Mouse (Mus musculus): ENCODE results near the gene Zbed5. TPM values are rescaled to one million over a fixed set of nuclear protein-coding genes. Genes with fewer than 3 reads are reported as not detected.

Zbed5 gene
- 6.2 and 7.4 TPM in 2 replicates for polyA plus RNA-seq (2015; fragmentation: Nextera tagmentation; extraction: Ambion mirVana)

DNA sequence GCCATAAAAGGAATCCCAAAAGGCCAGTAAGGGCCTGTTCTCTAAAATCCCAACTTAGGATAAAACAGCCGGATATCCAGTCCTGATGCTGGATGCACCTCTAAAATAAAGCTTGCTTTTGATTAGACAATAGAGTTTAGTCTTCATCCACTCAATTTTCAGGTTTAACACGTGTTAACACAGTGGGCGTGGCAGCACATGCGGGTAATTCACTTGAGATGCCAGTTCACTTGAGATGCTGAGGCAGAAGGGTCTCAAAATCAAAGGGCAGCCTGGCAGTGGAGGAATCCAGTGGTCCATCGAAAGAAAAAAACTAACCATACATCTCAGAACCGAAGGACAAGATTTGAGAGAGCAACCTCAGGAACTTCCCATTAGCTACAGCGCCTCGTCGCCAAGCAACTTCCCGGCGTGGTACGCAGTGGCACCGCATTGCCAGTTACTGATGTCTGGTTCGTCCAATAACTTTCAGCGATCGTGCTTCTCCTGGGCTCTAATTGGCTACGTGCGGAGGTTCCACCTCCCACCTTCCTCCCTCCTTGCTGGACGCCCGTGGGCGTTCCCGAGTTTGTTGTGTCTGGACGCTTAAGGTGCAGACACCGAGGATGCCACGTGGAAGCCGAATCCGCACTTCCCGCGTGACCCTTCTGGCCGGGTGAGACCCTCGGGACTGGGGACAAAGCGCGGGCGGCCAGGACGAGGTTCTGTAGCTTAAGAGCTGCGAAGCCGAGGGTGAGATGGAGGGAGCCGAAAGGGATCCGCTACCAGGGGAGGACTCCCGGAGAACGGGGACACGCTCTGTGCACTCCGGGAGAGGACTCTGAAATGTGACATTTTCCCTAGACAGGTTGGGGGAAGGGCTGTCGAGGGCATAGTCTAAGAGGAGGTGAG is at the start of gene Zbed5:
Gene Zbed5 (plus strand): TSS at position 526 of the 891 bp plus-strand sequence.
- H3K9ac ChIP-seq, result peak within 1 kb of the TSS; percentile 39
- under 1% methylated on average over 44 of the region's 44 CpGs for WGBS
- peak within 1 kb of the TSS; percentile 24; the same call in 1 of the 2 replicates for H3K27ac ChIP-seq
- peak; percentile 97 for ATAC-seq (ENCODE audit: insufficient number of reproducible peaks, low FRiP score, low TSS enrichment, low read depth)
- peak within 1 kb of the TSS; percentile 84 for H3K4me2 ChIP-seq
- H3K27me3 ChIP-seq, result no peaks in the 10 kb centered on the region
- H3K4me3 ChIP-seq, result peak within 1 kb of the TSS; percentile 66
- no peaks in the 10 kb centered on the region for H3K9me3 ChIP-seq
- H3K4me1 ChIP-seq, result 0 out of 2 replicates have a peak, but pooled peaks cover 9% of the 10 kb centered on the region
- H3K36me3 ChIP-seq, result peaks cover under 1% of the 10 kb centered on the region; the same call in 1 of the 2 replicates

DNA sequence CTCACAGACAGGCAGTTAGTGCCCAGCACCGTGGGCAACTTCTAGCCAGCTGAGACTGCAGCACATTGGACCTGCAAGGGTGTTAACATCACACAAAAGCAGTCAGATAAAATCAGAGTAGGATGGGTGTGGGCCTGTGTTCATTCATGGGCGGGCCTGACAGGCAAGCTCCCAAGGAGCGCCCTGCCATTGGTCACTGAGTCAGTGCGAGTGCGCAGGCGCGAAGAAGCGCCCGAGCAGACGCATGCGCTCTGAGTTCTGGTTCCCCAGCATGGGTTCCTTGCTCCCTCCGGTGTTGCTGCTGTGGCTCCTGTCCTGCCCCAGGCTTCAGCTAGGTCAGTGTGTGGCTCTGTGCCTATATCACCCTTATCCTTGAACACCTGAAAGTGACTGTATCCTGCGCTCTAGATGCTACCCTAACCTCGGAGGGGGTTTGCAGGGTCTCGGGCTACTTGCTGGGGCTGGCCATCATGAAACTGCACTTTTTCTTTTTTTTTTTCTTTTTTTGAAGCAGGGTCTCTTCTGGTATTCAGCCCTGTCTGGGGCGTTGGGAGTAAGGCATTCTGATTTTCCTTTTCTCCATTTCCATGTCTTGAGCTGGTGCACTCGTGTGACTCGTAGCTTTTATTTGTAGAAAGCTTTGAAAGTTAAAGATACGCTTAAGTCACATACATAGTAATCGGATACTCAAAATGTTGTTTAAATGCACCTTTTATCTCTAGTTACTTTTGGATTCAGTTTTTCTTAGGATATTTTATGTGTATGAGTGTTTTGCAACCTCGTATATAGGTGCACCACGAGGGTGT is 48.6 kb upstream of the Zbed5 start, which contains the start of gene Sumf2:
Gene Sumf2 (plus strand): TSS at position 235 of the 806 bp plus-strand sequence.
- Histone ChIP-seq H3K9me3 (no peaks in the 10 kb centered on the region), H3K9ac (peak within 1 kb of the TSS; percentile 74), H3K4me1 (peaks cover 10% of the 10 kb centered on the region; the same call in 1 of the 2 replicates), H3K27me3 (no peaks in the 10 kb centered on the region), H3K4me2 (peak within 1 kb of the TSS; percentile 58), H3K27ac (peak within 1 kb of the TSS; percentile 63), H3K36me3 (peaks cover 35% of the 10 kb centered on the region), H3K4me3 (peak within 1 kb of the TSS; percentile 71)
- 10% methylated on average over 22 of the region's 22 CpGs for WGBS
- ATAC-seq (ENCODE audit: insufficient number of reproducible peaks, low FRiP score, low TSS enrichment, low read depth), result peak; percentile 96

GRCm38 (mm10) chr5:129847558-129847820 is 48.0 kb upstream of the Zbed5 start:
- no peak for ATAC-seq (ENCODE audit: insufficient number of reproducible peaks, low FRiP score, low TSS enrichment, low read depth)
- H3K36me3 ChIP-seq, result peaks cover 36% of the 10 kb centered on the region
- no peaks in the 10 kb centered on the region for H3K9me3 ChIP-seq
- H3K9ac ChIP-seq, result peak overlapping the region; percentile 74; the same call in 1 of the 2 replicates
- H3K27me3 ChIP-seq, result no peaks in the 10 kb centered on the region
- H3K4me1 ChIP-seq, result peaks cover 10% of the 10 kb centered on the region; the same call in 1 of the 2 replicates
- H3K4me2 ChIP-seq, result peak overlapping the region; percentile 58
- WGBS, result 45% methylated on average over 8 of the region's 8 CpGs
- no peak overlapping the region; the same call in 1 of the 2 replicates for H3K27ac ChIP-seq
- H3K4me3 ChIP-seq, result peak overlapping the region; percentile 71

GRCm38 (mm10) chr5:129855163-129855562 is 40.4 kb upstream of the Zbed5 start:
- no peaks in the 10 kb centered on the region for H3K27me3 ChIP-seq
- H3K36me3 ChIP-seq, result peaks cover 64% of the 10 kb centered on the region
- WGBS, result 53% methylated on average over 5 of the region's 5 CpGs
- H3K9ac ChIP-seq, result no peak overlapping the region
- H3K27ac ChIP-seq, result no peak overlapping the region
- ATAC-seq (ENCODE audit: insufficient number of reproducible peaks, low FRiP score, low TSS enrichment, low read depth), result no peak
- no peaks in the 10 kb centered on the region for H3K4me1 ChIP-seq
- H3K4me3 ChIP-seq, result no peak overlapping the region
- H3K4me2 ChIP-seq, result no peak overlapping the region
- no peaks in the 10 kb centered on the region for H3K9me3 ChIP-seq

DNA sequence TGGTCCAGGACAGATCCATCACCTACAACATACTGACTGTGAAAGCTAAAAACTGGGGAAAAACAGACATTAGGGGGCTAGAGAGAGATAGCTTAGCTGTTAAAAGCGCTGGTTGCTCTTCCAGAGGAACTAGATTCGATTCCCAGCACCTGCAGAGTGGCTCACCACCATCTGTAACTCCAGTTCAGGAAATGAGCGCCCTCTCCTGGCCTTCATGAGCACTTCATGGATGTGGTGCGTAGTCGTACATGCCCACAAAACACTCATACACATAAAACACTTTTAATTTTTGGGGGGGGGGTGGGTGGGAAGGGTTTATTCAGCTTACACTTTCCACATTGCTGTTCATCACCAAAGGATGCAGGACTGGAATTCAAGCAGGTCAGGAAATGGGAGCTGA is 39.1 kb upstream of the Zbed5 start:
- H3K36me3 ChIP-seq, result peaks cover 70% of the 10 kb centered on the region
- ATAC-seq (ENCODE audit: insufficient number of reproducible peaks, low FRiP score, low TSS enrichment, low read depth), result no peak
- no peak overlapping the region for H3K4me3 ChIP-seq
- 89% methylated on average over 5 of the region's 5 CpGs for WGBS
- H3K27ac ChIP-seq, result no peak overlapping the region
- no peaks in the 10 kb centered on the region for H3K4me1 ChIP-seq
- H3K9ac ChIP-seq, result no peak overlapping the region
- H3K9me3 ChIP-seq, result no peaks in the 10 kb centered on the region
- no peaks in the 10 kb centered on the region for H3K27me3 ChIP-seq
- no peak overlapping the region for H3K4me2 ChIP-seq

DNA sequence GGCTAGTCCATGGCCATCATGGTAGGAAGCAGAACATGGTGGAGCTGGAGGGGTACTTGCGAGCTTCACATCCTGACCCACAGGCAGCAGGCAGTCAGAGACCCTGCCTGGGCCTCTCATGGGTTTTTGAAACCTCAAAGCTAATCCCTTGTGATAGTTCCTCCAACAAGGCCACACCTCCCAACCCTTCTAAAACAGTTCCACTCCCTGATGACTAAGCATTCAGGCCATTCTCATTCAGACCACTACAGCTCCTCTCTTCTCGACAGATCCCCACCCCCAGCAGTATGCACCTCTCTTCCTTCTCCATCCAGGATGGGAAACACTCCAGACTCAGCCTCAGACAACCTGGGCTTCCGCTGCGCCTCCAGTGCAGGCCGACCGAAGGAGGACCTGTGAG is 33.2 kb upstream of the Zbed5 start:
- H3K27ac ChIP-seq, result no peak overlapping the region
- peaks cover 49% of the 10 kb centered on the region for H3K36me3 ChIP-seq
- no peaks in the 10 kb centered on the region for H3K27me3 ChIP-seq
- no peak overlapping the region for H3K9ac ChIP-seq
- no peak for ATAC-seq (ENCODE audit: insufficient number of reproducible peaks, low FRiP score, low TSS enrichment, low read depth)
- H3K4me1 ChIP-seq, result 0 out of 2 replicates have a peak, but pooled peaks cover 4% of the 10 kb centered on the region
- 95% methylated on average over 6 of the region's 6 CpGs for WGBS
- H3K4me2 ChIP-seq, result no peak overlapping the region
- no peaks in the 10 kb centered on the region for H3K9me3 ChIP-seq
- H3K4me3 ChIP-seq, result no peak overlapping the region

- ATAC-seq (ENCODE audit: insufficient number of reproducible peaks, low FRiP score, low TSS enrichment, low read depth), result no peak
- no peak overlapping the region for H3K9ac ChIP-seq
- no peak overlapping the region for H3K4me2 ChIP-seq
- no peak overlapping the region for H3K27ac ChIP-seq
- 0 out of 2 replicates have a peak, but pooled peaks cover 4% of the 10 kb centered on the region for H3K4me1 ChIP-seq
- 18% methylated on average over 18 of the region's 18 CpGs for WGBS
- H3K9me3 ChIP-seq, result no peaks in the 10 kb centered on the region
- no peak overlapping the region for H3K4me3 ChIP-seq
- peaks cover 36% of the 10 kb centered on the region for H3K36me3 ChIP-seq
- no peaks in the 10 kb centered on the region for H3K27me3 ChIP-seq
These were observed 31.1 kb upstream of the Zbed5 start for GRCm38 (mm10) chr5:129864467-129864866.

DNA sequence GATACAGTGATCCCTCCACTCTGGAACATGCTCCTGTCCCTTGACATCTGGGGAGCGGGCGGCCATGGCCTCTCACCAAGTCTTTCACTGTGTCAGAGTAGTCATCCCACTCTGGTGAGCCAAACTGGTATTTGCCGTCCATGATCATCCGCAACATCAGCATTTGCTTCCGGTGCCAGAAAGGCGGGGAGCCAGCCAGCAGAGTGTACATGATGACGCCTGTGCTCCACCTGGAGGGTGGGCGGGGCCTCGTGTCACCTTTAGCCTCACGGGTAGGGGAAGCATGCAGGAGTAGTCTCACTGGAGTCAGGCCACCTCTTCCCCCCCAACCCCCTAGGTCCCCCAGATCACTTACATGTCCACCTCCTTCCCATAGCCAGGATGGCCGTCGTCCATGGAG is 29.7 kb upstream of the Zbed5 start:
- no peaks in the 10 kb centered on the region for H3K27me3 ChIP-seq
- H3K4me3 ChIP-seq, result no peak overlapping the region
- 74% methylated on average over 12 of the region's 12 CpGs for WGBS
- H3K9ac ChIP-seq, result no peak overlapping the region
- H3K4me2 ChIP-seq, result no peak overlapping the region
- H3K4me1 ChIP-seq, result 0 out of 2 replicates have a peak, but pooled peaks cover 4% of the 10 kb centered on the region
- peaks cover 23% of the 10 kb centered on the region for H3K36me3 ChIP-seq
- no peaks in the 10 kb centered on the region for H3K9me3 ChIP-seq
- no peak overlapping the region for H3K27ac ChIP-seq
- ATAC-seq (ENCODE audit: insufficient number of reproducible peaks, low FRiP score, low TSS enrichment, low read depth), result no peak

- H3K9ac ChIP-seq, result no peak overlapping the region
- no peak overlapping the region for H3K4me3 ChIP-seq
- H3K4me1 ChIP-seq, result 0 out of 2 replicates have a peak, but pooled peaks cover under 1% of the 10 kb centered on the region
- H3K27me3 ChIP-seq, result no peaks in the 10 kb centered on the region
- no peaks in the 10 kb centered on the region for H3K9me3 ChIP-seq
- no peak for ATAC-seq (ENCODE audit: insufficient number of reproducible peaks, low FRiP score, low TSS enrichment, low read depth)
- H3K27ac ChIP-seq, result no peak overlapping the region
- no peak overlapping the region for H3K4me2 ChIP-seq
- 87% methylated on average over 19 of the region's 19 CpGs for WGBS
- H3K36me3 ChIP-seq, result no peaks in the 10 kb centered on the region
These were observed 26.1 kb upstream of the Zbed5 start for GRCm38 (mm10) chr5:129869238-129869995.

GRCm38 (mm10) chr5:129871238-129871637 is 24.3 kb upstream of the Zbed5 start:
- WGBS, result 79% methylated on average over 2 of the region's 2 CpGs
- Histone ChIP-seq H3K36me3 (no peaks in the 10 kb centered on the region), H3K27ac (no peak overlapping the region), H3K27me3 (no peaks in the 10 kb centered on the region), H3K4me3 (no peak overlapping the region), H3K9ac (no peak overlapping the region), H3K9me3 (no peaks in the 10 kb centered on the region), H3K4me2 (no peak overlapping the region), H3K4me1 (no peaks in the 10 kb centered on the region)
- ATAC-seq (ENCODE audit: insufficient number of reproducible peaks, low FRiP score, low TSS enrichment, low read depth), result no peak

- Histone ChIP-seq H3K27me3 (no peaks in the 10 kb centered on the region), H3K4me2 (no peak overlapping the region), H3K36me3 (no peaks in the 10 kb centered on the region), H3K4me1 (no peaks in the 10 kb centered on the region), H3K9me3 (no peaks in the 10 kb centered on the region), H3K27ac (no peak overlapping the region), H3K4me3 (no peak overlapping the region), H3K9ac (no peak overlapping the region)
- ATAC-seq (ENCODE audit: insufficient number of reproducible peaks, low FRiP score, low TSS enrichment, low read depth), result no peak
- 80% methylated on average over 12 of the region's 12 CpGs for WGBS
These were observed 21.6 kb upstream of the Zbed5 start for GRCm38 (mm10) chr5:129873942-129874341.
